Mouse (Mus musculus) heart, embryonic 12.5 days (tissue): Measurements from ENCODE around the gene Fkbp8. TPM values are rescaled to one million over a fixed set of nuclear protein-coding genes. Genes with fewer than 3 reads are reported as not detected.

ENCODE experiments used
- ATAC-seq: fragments of 200-750 bp; cut with Nextera tagmentation; 2 replicates; pipeline ENCODE4 v1.8.0; 2017; ENCODE audit warnings: moderate TSS enrichment, moderate library complexity; ENCODE audit not compliant: insufficient number of reproducible peaks, low FRiP score
- H3K27ac ChIP-seq: fragments of 300-500 bp; sonication (generic); 2 replicates; pipeline ENCODE4 v1.5.1; 2016; ENCODE audit warnings: mild to moderate bottlenecking, moderate library complexity; ENCODE audit not compliant: poor library complexity, severe bottlenecking
- H3K27me3 ChIP-seq: fragments of 300-500 bp; sonication (generic); replicated peaks from 2 replicates; pipeline ENCODE4 v1.6.1; 2016; ENCODE audit warnings: mild to moderate bottlenecking, moderate library complexity
- H3K36me3 ChIP-seq: fragments of 300-500 bp; sonication (generic); 2 replicates; pipeline ENCODE4 v1.6.1; 2016; ENCODE audit warnings: mild to moderate bottlenecking, moderate library complexity
- H3K4me1 ChIP-seq: fragments of 300-500 bp; sonication (generic); replicated peaks from 2 replicates; pipeline ENCODE4 v1.6.1; 2016; ENCODE audit warnings: mild to moderate bottlenecking
- H3K4me2 ChIP-seq: fragments of 300-500 bp; sonication (generic); 2 replicates; pipeline ENCODE4 v1.6.1; 2016; ENCODE audit warnings: mild to moderate bottlenecking, moderate library complexity
- H3K4me3 ChIP-seq: fragments of 300-500 bp; sonication (generic); 2 replicates; pipeline ENCODE4 v1.5.1; 2016; ENCODE audit warnings: mild to moderate bottlenecking
- H3K9ac ChIP-seq: fragments of 300-500 bp; sonication (generic); 2 replicates; pipeline ENCODE4 v1.6.1; 2016; ENCODE audit warnings: mild to moderate bottlenecking, moderate library complexity
- H3K9me3 ChIP-seq: fragments of 300-500 bp; sonication (generic); replicated peaks from 2 replicates; pipeline ENCODE4 v1.6.1; 2016; ENCODE audit warnings: mild to moderate bottlenecking, moderate library complexity
- WGBS: fragments of 180-500 bp; shearing (Covaris S2); methylation state at CpG from one replicate; pipeline ENCODE4 v1.1.7; 2016; 5-methylcytosine and 5-hydroxymethylcytosine counted together
- polyA plus RNA-seq: library from polyadenylated mRNA; unstranded; fragments of >200 nt; fragmentation: Nextera tagmentation; extraction: Ambion mirVana; gene quantifications from 2 replicates; pipeline ENCODE4 v1.2.1, GENCODE M21; 2016

The Fkbp8 gene
- polyA plus RNA-seq, 1 experiment from 2014 or later, result 227 TPM

- peaks cover 66% of the 10 kb centered on the region for H3K4me1 ChIP-seq
- no peak overlapping the region for H3K27ac ChIP-seq
- H3K4me3 ChIP-seq, result no peak overlapping the region
- H3K9ac ChIP-seq, result no peak overlapping the region
- ATAC-seq, result no peak
- H3K4me2 ChIP-seq, result no peak overlapping the region
- H3K36me3 ChIP-seq, result peaks cover 4% of the 10 kb centered on the region; the same call in 1 of the 2 replicates
- H3K27me3 ChIP-seq, result no peaks in the 10 kb centered on the region
- 88% methylated on average over 10 of the region's 10 CpGs for WGBS
- no peaks in the 10 kb centered on the region for H3K9me3 ChIP-seq
Observed at GRCm38 (mm10) chr8:70549412-70550184, 22.1 kb downstream of the Fkbp8 start.

- no peak overlapping the region for H3K9ac ChIP-seq
- peak overlapping the region; percentile 10; the same call in 1 of the 2 replicates for H3K4me2 ChIP-seq
- H3K4me1 ChIP-seq, result peaks cover 60% of the 10 kb centered on the region
- H3K9me3 ChIP-seq, result no peaks in the 10 kb centered on the region
- H3K36me3 ChIP-seq, result peaks cover 4% of the 10 kb centered on the region; the same call in 1 of the 2 replicates
- WGBS, result 38% methylated on average over 3 of the region's 3 CpGs
- no peak overlapping the region for H3K4me3 ChIP-seq
- H3K27ac ChIP-seq, result peak overlapping the region; percentile 49
- no peaks in the 10 kb centered on the region for H3K27me3 ChIP-seq
- 0 out of 2 replicates have a peak, but pooled peaks have one; percentile 17 for ATAC-seq
Observed at GRCm38 (mm10) chr8:70551558-70552161, 24.1 kb downstream of the Fkbp8 start.

- Histone ChIP-seq H3K9me3 (no peaks in the 10 kb centered on the region), H3K27ac (peak overlapping the region; percentile 75; the same call in 1 of the 2 replicates), H3K27me3 (no peaks in the 10 kb centered on the region), H3K4me3 (no peak overlapping the region), H3K4me1 (peaks cover 64% of the 10 kb centered on the region), H3K36me3 (peaks cover 4% of the 10 kb centered on the region; the same call in 1 of the 2 replicates), H3K9ac (0 out of 2 replicates have a peak overlapping the region, but pooled peaks have one; percentile 46), H3K4me2 (no peak overlapping the region)
- 4% methylated on average over 1 of the region's 1 CpGs for WGBS
- peak; percentile 29; the same call in 1 of the 2 replicates for ATAC-seq
Observed at GRCm38 (mm10) chr8:70552836-70553235, 25.3 kb downstream of the Fkbp8 start.

GRCm38 (mm10) chr8:70553740-70554139, 26.2 kb downstream of the Fkbp8 start:
- no peak overlapping the region for H3K4me3 ChIP-seq
- H3K36me3 ChIP-seq, result peaks cover 4% of the 10 kb centered on the region; the same call in 1 of the 2 replicates
- H3K9me3 ChIP-seq, result no peaks in the 10 kb centered on the region
- no peak overlapping the region; the same call in 1 of the 2 replicates for H3K9ac ChIP-seq
- H3K27me3 ChIP-seq, result no peaks in the 10 kb centered on the region
- peaks cover 65% of the 10 kb centered on the region for H3K4me1 ChIP-seq
- H3K4me2 ChIP-seq, result no peak overlapping the region
- 0 out of 2 replicates have a peak, but pooled peaks have one; percentile 30 for ATAC-seq
- H3K27ac ChIP-seq, result peak overlapping the region; percentile 75

- Histone ChIP-seq H3K4me2 (no peak overlapping the region), H3K4me3 (no peak overlapping the region), H3K9ac (no peak overlapping the region), H3K36me3 (0 out of 2 replicates have a peak, but pooled peaks cover 4% of the 10 kb centered on the region), H3K27me3 (no peaks in the 10 kb centered on the region), H3K27ac (no peak overlapping the region), H3K9me3 (no peaks in the 10 kb centered on the region), H3K4me1 (peaks cover 77% of the 10 kb centered on the region)
- 91% methylated on average over 4 of the region's 4 CpGs for WGBS
- no peak for ATAC-seq
Observed at GRCm38 (mm10) chr8:70555079-70555747, 27.7 kb downstream of the Fkbp8 start.

- 38% methylated on average over 4 of the region's 4 CpGs for WGBS
- Histone ChIP-seq H3K4me1 (peaks cover 80% of the 10 kb centered on the region), H3K9ac (peak overlapping the region; percentile 42; the same call in 1 of the 2 replicates), H3K27me3 (no peaks in the 10 kb centered on the region), H3K36me3 (0 out of 2 replicates have a peak, but pooled peaks cover 4% of the 10 kb centered on the region), H3K4me2 (no peak overlapping the region), H3K9me3 (no peaks in the 10 kb centered on the region), H3K27ac (peak overlapping the region; percentile 60; the same call in 1 of the 2 replicates), H3K4me3 (no peak overlapping the region)
- no peak for ATAC-seq
Observed at GRCm38 (mm10) chr8:70558334-70558733, 30.8 kb downstream of the Fkbp8 start.

GRCm38 (mm10) chr8:70558983-70559382, 31.5 kb downstream of the Fkbp8 start:
- WGBS, result 74% methylated on average over 3 of the region's 3 CpGs
- H3K36me3 ChIP-seq, result 0 out of 2 replicates have a peak, but pooled peaks cover 4% of the 10 kb centered on the region
- no peak overlapping the region for H3K4me2 ChIP-seq
- no peak for ATAC-seq
- H3K9me3 ChIP-seq, result no peaks in the 10 kb centered on the region
- no peak overlapping the region for H3K4me3 ChIP-seq
- H3K9ac ChIP-seq, result no peak overlapping the region
- H3K4me1 ChIP-seq, result peaks cover 77% of the 10 kb centered on the region
- H3K27ac ChIP-seq, result 0 out of 2 replicates have a peak overlapping the region, but pooled peaks have one; percentile 60
- no peaks in the 10 kb centered on the region for H3K27me3 ChIP-seq

GRCm38 (mm10) chr8:70560096-70560495, 32.6 kb downstream of the Fkbp8 start:
- no peaks in the 10 kb centered on the region for H3K27me3 ChIP-seq
- H3K4me1 ChIP-seq, result peaks cover 78% of the 10 kb centered on the region
- no peak for ATAC-seq
- 0 out of 2 replicates have a peak overlapping the region, but pooled peaks have one; percentile 11 for H3K9ac ChIP-seq
- H3K27ac ChIP-seq, result peak overlapping the region; percentile 79; the same call in 1 of the 2 replicates
- no peak overlapping the region for H3K4me2 ChIP-seq
- no peak overlapping the region for H3K4me3 ChIP-seq
- 73% methylated on average over 2 of the region's 2 CpGs for WGBS
- 0 out of 2 replicates have a peak, but pooled peaks cover 4% of the 10 kb centered on the region for H3K36me3 ChIP-seq
- H3K9me3 ChIP-seq, result no peaks in the 10 kb centered on the region

- no peaks in the 10 kb centered on the region for H3K9me3 ChIP-seq
- H3K9ac ChIP-seq, result peak overlapping the region; percentile 11; the same call in 1 of the 2 replicates
- H3K27ac ChIP-seq, result peak overlapping the region; percentile 79
- no peak overlapping the region for H3K4me3 ChIP-seq
- 31% methylated on average over 3 of the region's 3 CpGs for WGBS
- 0 out of 2 replicates have a peak, but pooled peaks have one; percentile 1 for ATAC-seq
- H3K36me3 ChIP-seq, result 0 out of 2 replicates have a peak, but pooled peaks cover 4% of the 10 kb centered on the region
- peaks cover 79% of the 10 kb centered on the region for H3K4me1 ChIP-seq
- no peaks in the 10 kb centered on the region for H3K27me3 ChIP-seq
- peak overlapping the region; percentile 11; the same call in 1 of the 2 replicates for H3K4me2 ChIP-seq
Observed at GRCm38 (mm10) chr8:70560564-70560963, 33.0 kb downstream of the Fkbp8 start.

GRCm38 (mm10) chr8:70561357-70561756, 33.8 kb downstream of the Fkbp8 start:
- 24% methylated on average over 4 of the region's 4 CpGs for WGBS
- no peaks in the 10 kb centered on the region for H3K36me3 ChIP-seq
- peak overlapping the region; percentile 6 for H3K9ac ChIP-seq
- peaks cover 85% of the 10 kb centered on the region for H3K4me1 ChIP-seq
- H3K4me3 ChIP-seq, result no peak overlapping the region
- no peak for ATAC-seq
- peak overlapping the region; percentile 79 for H3K27ac ChIP-seq
- no peak overlapping the region for H3K4me2 ChIP-seq
- no peaks in the 10 kb centered on the region for H3K9me3 ChIP-seq
- H3K27me3 ChIP-seq, result no peaks in the 10 kb centered on the region
